Mouse (Mus musculus) large intestine, adult 2 months (tissue): ENCODE data around the gene Cfap99. TPM values are rescaled to one million over a fixed set of nuclear protein-coding genes. Genes with fewer than 3 reads are reported as not detected.

Experiments
- DNase-seq: peaks from one replicate; pipeline ENCODE4 v3.0.0-alpha.2; 2012; ENCODE audit warnings: low read depth, low spot score
- WGBS: fragments of 180-500 bp; shearing (Covaris S2); methylation state at CpG from one replicate; pipeline ENCODE4 v1.1.7; 2018; 5-methylcytosine and 5-hydroxymethylcytosine counted together
- polyA plus RNA-seq: library from polyadenylated mRNA; depleted of rRNA; stranded (reverse); fragments of >200 nt; gene quantifications from 2 replicates; pipeline ENCODE4 v1.2.3, GENCODE M21; 2012

Cfap99 gene
- polyA plus RNA-seq, 1 experiment = not detected

GRCm38 (mm10) chr5:34276191-34276590 is 12.2 kb upstream of the Cfap99 start:
- 62% methylated on average over 7 of the region's 7 CpGs for WGBS
- DNase-seq = no peak

GRCm38 (mm10) chr5:34276746-34277145 is 11.7 kb upstream of the Cfap99 start:
- 52% methylated on average over 6 of the region's 6 CpGs for WGBS
- no peak for DNase-seq

GRCm38 (mm10) chr5:34278058-34278457 is 10.3 kb upstream of the Cfap99 start:
- WGBS = 58% methylated on average over 4 of the region's 4 CpGs
- no peak for DNase-seq

- WGBS = 83% methylated on average over 9 of the region's 9 CpGs
These were observed 9.2 kb upstream of the Cfap99 start for GRCm38 (mm10) chr5:34279214-34279613.

GRCm38 (mm10) chr5:34280976-34281375 is 7.4 kb upstream of the Cfap99 start:
- DNase-seq = no peak
- WGBS = 48% methylated on average over 7 of the region's 7 CpGs

More at GRCm38 (mm10) chr5:34279214-34279613, 9.2 kb upstream of the Cfap99 start:
- DNase-seq = no peak

- DNase-seq = no peak
- WGBS = 86% methylated on average over 5 of the region's 5 CpGs
These were observed 5.0 kb upstream of the Cfap99 start for GRCm38 (mm10) chr5:34283355-34283754.

GRCm38 (mm10) chr5:34284156-34284750 is 4.1 kb upstream of the Cfap99 start:
- WGBS = 25% methylated on average over 3 of the region's 3 CpGs
- no peak for DNase-seq

- 83% methylated on average over 2 of the region's 2 CpGs for WGBS
- no peak for DNase-seq
These were observed 3.1 kb upstream of the Cfap99 start for GRCm38 (mm10) chr5:34285285-34285684.

GRCm38 (mm10) chr5:34286516-34286915 is 1.9 kb upstream of the Cfap99 start:
- WGBS = 8% methylated on average over 11 of the region's 11 CpGs
- DNase-seq = no peak

GRCm38 (mm10) chr5:34287001-34287837 is 1.2 kb upstream of the Cfap99 start:
- no peak for DNase-seq
- 3% methylated on average over 54 of the region's 54 CpGs for WGBS

- WGBS = 3% methylated on average over 18 of the region's 18 CpGs
- no peak for DNase-seq
These were observed 608 bp upstream of the Cfap99 start for GRCm38 (mm10) chr5:34287838-34288145.

- DNase-seq = no peak
- WGBS = 54% methylated on average over 2 of the region's 2 CpGs
These were observed 886 bp downstream of the Cfap99 start for GRCm38 (mm10) chr5:34289286-34289685.

- DNase-seq = no peak
- 82% methylated on average over 6 of the region's 6 CpGs for WGBS
These were observed 5.0 kb downstream of the Cfap99 start for GRCm38 (mm10) chr5:34293363-34293762.

GRCm38 (mm10) chr5:34294696-34295095 is 6.3 kb downstream of the Cfap99 start:
- 37% methylated on average over 2 of the region's 2 CpGs for WGBS
- no peak for DNase-seq

- 95% methylated on average over 2 of the region's 2 CpGs for WGBS
- no peak for DNase-seq
These were observed 6.7 kb downstream of the Cfap99 start for GRCm38 (mm10) chr5:34295141-34295540.

GRCm38 (mm10) chr5:34298061-34298460 is 9.7 kb downstream of the Cfap99 start:
- 44% methylated on average over 4 of the region's 4 CpGs for WGBS
- no peak for DNase-seq

GRCm38 (mm10) chr5:34298937-34299535 is 10.6 kb downstream of the Cfap99 start:
- WGBS = 69% methylated on average over 10 of the region's 10 CpGs
- no peak for DNase-seq

- WGBS = 69% methylated on average over 7 of the region's 7 CpGs
- no peak for DNase-seq
These were observed 14.0 kb downstream of the Cfap99 start for GRCm38 (mm10) chr5:34302377-34302776.

- WGBS = 46% methylated on average over 3 of the region's 3 CpGs
- no peak for DNase-seq
These were observed 20.6 kb downstream of the Cfap99 start for GRCm38 (mm10) chr5:34309016-34309415.

- DNase-seq = no peak
- 51% methylated on average over 2 of the region's 2 CpGs for WGBS
These were observed 31.2 kb downstream of the Cfap99 start for GRCm38 (mm10) chr5:34319491-34320034.

- DNase-seq = no peak
- 80% methylated on average over 4 of the region's 4 CpGs for WGBS
These were observed 32.8 kb downstream of the Cfap99 start for GRCm38 (mm10) chr5:34321236-34321635.
